Mouse (Mus musculus) adrenal gland, postnatal 36 days (tissue): ENCODE results near the gene Elavl1. TPM values are rescaled to one million over a fixed set of nuclear protein-coding genes. Genes with fewer than 3 reads are reported as not detected.
"Not testable (repeated sequence)": the region's sequence is repeated elsewhere in the genome, so short reads cannot be mapped to it uniquely, and the experiment has no call there.

ENCODE experiments used
- DNase-seq, 2 experiments: peaks; one replicate each; pipeline ENCODE4 v3.0.0; 2021; ENCODE audit warnings: mixed read lengths in 1 of 2
- long read RNA-seq, 2 experiments: library from polyadenylated mRNA; stranded (forward); transcript quantifications; one replicate each; pipeline ENCODE4 v2.0.0; 2021; ENCODE audit warnings: borderline sequencing depth in 2 of 2
- total RNA-seq, 2 experiments: library from RNA; stranded (reverse); gene quantifications; 2 replicates each; pipeline ENCODE4 v1.2.3; 2021

Elavl1 gene
- 100 to 1,000 TPM in 1 of 2 experiments, 10 to 100 TPM in 1; 96.6 to 121 TPM for total RNA-seq
- long read RNA-seq, experiment 1, full-length matches to known transcripts = 113 of 139 reads
- long read RNA-seq, experiment 1, partial matches to known transcripts = 5 of 139 reads
- long read RNA-seq, experiment 1, other reads (novel, unspliced or antisense) = 21 of 139 reads
- long read RNA-seq, experiment 2, full-length matches to known transcripts = 43 of 48 reads
- long read RNA-seq, experiment 2, partial matches to known transcripts = 2 of 48 reads
- long read RNA-seq, experiment 2, other reads (novel, unspliced or antisense) = 3 of 48 reads

DNA sequence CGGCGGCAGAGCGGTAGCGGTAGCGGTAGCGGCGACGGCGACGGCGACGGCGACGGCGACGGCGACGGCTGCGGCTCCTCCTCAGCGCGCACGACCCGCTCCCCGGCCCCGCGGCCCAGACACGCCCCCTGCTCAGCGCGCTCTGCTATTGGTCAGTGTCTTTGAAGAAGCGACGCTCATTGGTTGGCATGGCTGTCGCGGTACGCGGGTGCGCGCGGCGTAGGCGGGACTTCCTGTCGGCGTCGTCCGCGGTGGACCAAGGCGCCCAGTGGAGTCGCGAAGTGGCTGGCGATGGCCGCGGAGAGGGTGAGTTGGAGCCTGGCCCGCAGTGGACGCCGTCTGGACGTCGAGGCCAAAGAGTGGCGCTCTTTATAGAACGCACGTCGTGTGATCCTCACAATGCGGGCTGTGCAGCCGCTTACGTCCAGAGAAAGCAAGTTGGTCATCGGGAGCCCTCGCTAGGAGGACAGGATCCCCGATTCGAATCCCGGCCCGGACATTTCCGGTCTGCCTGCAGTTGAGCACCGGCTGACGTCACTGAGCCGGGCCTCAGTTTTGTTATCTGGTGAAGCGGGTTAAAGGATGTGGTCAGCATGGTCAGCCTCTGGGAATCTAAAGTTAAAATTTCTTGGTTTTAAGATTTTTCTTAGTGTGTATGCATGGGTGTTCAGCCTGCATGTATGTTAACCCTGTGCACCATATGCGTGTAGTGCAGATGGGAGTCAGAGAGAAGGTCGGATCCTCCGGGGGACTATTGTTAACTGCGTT, at the start of gene Elavl1, which contains the start of gene Ccl25:
TSS of gene Elavl1 (minus strand) at position 431 of the 768 bp plus-strand sequence.
TSS of gene Ccl25 (plus strand) at position 228 of the 768 bp plus-strand sequence.
- DNase-seq = peak; percentile 98

DNA sequence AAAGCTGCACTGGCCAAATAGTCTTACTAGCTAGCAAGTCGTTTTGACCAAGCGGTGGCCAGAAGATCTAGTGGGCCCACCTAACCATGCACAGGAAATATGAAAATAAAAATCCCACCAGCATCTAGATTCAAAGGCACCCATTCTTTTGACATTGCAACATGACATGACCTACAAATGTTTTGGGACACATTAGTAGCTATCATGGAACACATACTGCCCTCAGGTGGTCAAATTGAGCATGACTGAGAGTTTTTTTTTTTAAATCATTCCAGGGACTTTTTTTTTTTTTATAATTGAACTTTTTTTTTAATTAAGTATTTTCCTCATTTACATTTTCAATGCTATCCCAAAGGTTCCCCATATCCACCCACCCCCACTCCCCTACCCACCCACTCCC, 47.4 kb upstream of the Elavl1 start:
- DNase-seq = no peak

DNA sequence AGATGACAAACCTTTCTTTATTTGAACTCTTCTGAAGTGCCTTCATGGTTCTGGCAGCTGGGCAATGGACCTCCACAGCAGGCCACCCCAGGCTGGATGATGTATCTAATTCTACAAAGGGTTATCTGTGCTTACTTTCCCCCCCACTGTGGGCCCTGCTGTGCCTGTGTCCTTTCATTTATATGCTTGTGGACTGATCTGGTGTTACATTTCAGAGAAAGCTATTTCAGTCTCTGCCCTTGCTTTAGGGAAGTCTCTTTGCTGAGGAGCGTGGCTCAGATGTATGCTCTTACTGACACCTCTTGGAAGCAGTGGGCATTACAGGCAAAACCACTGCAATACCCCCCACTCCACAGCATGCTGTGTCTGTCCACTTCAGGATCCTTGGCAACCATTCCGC, 44.9 kb upstream of the Elavl1 start:
- peak in 1 of 2 experiments; percentile 28 for DNase-seq

DNA sequence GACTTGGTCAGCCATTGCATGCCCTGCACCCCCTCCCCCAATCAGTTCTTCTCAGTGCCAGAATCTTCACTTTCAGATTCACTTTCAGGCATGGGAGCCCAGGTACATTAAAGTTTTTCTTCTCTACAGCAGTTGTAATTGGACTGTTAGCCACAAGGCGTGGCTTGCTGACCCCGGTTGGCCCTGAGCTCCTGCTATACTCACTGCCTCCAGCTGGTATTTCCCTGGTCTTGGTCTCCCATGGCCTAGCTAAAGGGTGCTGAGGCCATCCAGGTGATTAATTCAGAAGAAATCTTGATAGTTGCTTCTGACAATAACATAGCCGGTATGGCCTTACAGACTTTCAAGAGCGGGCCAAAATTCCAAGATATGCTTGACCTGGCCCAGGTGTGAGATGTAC, 43.3 kb upstream of the Elavl1 start:
- DNase-seq = no peak

DNA sequence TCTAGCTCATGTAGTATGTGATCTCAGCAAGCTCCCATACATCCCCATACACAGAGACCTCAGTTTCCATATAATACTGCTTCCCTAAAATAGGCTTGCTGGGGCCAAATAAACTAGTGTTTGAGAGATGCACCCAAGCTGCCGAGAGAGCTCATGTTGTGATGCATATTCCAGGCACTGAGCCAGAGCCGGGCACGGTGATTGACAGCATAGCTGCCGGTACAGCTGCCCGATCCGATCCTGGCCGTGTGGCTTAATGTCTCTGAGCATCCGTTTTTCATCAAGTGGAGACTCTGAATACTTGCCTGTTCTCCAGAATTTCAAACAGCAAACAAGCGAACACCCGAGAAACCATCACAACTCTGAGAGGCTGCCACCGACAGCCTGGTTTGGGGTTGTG, 42.6 kb upstream of the Elavl1 start:
- DNase-seq = peak; percentile 36 to 59

DNA sequence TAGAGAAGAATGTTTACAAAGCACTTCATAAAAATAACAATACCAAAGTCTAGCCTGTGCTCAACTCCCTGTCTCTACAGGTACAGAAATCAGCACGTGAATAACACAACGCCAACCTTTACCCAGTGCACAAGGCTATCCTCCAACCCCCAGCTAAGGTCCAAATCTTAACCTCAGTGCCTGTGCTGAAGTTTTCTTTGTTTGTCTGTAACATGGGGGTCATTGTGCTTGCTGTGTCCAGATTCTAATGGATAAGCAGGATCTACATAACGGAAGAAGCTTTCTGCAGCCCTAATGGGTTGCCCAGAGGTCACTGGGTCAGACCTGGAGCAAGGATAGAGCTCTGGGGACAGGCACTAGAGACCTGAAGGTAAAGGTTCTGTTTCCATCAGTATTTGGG, 41.0 kb upstream of the Elavl1 start:
- DNase-seq = no peak

DNA sequence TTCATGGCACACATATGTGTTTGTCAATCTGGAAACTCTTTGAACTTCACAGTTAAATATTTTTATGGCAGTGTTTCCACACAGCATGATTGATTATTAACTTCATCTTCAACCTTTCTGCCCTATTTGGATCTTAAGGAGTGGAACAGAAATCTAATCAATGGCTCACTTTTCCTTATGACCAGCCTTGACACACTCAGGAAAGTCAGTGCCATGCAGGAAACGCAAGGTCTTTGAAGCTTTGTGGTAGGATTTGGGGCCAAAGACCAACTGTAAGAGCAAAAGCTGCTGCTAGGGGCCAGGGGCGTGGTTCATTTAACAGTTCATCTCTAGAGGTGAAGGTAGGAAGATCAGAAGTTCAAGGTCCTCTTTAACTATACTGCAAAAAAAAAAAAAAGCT, 35.7 kb upstream of the Elavl1 start:
- no peak for DNase-seq

DNA sequence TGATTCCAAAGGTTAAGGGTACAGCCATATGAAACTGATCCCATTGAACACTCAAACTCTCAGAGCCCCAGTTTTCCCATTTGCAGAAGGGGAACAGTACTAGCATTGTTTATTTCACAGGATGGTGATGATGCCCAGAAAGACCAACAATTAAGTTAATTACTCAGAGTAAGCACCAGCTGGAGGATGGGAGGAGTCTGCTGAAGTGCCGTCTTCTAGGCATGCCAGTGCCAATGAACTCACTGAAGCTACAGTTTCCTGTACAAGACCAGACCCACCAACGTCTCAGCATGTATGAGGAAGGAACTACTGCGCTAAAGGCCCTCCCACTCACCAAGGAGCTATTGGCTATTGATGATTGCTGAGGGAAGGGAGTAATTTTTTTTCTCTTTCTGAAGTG, 34.1 kb upstream of the Elavl1 start:
- DNase-seq = no peak

DNA sequence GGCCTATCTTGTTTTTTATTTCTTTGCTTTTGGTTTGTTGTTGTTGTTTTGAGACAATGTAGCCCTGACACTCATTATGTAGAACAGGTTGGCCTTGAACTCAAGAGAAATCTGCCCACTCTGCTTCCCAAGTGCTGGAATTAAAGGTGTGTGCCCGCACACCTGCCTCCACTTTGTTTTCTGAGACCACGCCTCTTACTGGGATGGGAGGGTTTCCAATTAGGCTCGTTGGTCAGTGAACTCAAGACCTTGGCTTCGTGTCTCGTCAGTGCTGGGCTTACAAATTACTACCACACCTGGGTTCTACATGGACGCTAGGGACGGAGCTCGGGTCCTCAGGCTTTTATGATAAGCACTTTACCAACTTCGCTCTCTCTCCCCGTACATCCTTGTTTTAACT, 30.2 kb upstream of the Elavl1 start:
- no peak for DNase-seq

DNA sequence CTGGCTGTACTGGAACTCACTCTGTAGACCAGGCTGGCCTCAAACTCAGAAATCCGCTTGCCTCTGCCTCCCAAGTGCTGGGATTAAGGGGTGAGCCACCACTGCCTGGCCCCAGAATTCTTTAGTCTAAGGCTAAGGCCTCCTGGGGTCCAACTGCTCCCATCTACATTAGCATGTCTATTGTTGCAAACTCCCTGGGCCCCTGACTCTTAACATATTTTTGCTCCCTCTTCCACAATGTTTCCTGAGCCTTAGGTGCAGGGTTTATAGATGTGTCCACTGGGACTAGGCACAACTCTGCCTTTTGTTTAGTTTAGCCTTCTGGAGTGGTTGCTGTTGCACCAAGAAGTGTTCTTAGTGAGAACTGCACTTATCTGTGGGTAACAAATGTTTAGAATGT, 29.3 kb upstream of the Elavl1 start:
- DNase-seq = no peak

DNA sequence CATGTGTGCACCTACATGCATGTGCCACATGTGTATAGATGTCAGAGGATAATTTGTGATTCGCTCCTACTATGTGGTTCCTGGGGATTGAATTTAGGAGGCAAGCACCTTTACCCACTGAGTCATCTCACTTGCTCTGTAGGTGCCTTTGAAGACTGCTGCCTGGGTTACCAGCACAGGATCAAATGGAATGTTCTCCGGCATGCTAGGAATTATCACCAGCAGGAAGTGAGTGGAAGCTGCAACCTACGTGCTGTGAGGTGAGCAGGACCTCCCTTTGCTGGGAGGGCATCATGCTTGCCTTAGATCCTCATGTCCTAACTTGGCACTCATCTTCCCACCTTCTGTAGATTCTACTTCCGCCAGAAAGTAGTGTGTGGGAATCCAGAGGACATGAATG, 28.5 kb upstream of the Elavl1 start:
- no peak for DNase-seq

DNA sequence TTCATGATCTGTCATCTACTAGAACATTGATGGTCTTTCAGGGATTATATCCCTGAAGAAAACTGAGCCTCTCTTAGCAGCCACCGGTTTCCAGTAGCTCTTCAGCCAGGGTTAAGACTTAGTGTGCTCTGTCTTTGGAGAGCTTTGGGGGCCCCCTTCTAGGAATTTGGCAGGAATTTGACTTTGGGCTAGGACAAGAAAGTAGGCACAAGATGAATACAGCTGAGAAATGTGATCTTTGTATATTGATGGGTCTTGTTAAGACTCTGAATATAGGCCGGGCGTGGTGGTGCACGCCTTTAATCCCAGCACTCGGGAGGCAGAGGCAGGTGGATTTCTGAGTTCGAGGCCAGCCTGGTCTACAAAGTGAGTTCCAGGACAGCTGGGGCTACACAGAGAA, 27.3 kb upstream of the Elavl1 start:
- DNase-seq = not testable (repeated sequence)

DNA sequence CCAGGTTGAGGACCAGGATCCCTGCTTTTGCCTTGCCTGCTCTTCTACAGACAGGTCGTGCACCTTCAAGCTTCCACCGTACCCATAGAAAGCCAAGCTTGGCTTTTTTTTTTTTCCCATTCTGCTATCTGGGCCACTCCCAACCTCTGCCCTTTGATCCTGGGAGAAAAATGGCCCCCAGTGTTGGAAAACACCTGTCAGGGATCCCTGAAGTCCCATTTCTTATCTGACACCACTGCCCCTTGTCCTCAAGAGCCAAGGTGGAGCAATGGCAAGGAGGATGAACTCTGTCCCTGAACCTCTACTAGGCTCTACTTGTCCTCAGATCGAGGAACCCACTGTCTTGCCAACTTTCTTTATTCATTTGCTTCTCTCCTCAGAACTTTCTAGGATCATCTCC, 25.4 kb upstream of the Elavl1 start:
- no peak for DNase-seq

DNA sequence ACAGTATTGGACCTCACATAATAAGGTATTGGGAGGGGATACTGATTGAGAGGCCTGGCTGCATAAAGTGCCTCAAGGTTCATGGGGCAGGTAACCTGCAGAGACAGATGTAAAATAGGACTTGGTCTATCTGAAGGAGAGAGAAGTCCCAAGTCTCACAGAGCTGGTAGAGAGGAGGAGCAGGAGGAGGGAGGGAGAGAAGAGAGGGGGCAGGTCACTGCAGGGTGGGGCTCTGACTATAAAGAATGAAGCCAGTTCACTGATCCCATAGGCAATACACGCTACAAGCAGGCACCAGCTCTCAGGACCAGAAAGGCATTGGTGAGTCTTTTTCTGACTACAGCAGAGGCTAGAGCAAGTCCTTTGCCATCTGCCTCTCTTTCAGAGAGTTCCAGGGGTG, 24.1 kb upstream of the Elavl1 start:
- DNase-seq = no peak

DNA sequence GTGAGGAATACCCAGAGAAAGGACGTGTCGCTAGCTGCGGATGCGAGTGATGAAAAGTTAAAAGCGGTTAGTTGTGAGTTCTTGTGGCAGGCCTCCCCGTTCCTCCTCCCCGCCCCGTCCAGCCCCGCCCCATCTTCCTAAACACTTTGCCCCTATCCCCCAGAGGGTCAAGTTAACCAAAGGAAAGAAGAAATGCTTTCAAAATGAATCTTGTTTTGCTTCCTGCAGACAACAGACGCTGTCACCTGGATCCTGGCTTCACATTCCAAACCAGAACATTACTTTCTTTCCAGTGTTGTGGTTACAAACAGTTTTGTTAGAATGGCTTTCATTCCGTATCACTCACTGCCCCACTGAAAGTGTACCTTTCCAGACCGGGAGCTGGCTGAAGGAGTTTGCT, 23.1 kb upstream of the Elavl1 start:
- DNase-seq = no peak

DNA sequence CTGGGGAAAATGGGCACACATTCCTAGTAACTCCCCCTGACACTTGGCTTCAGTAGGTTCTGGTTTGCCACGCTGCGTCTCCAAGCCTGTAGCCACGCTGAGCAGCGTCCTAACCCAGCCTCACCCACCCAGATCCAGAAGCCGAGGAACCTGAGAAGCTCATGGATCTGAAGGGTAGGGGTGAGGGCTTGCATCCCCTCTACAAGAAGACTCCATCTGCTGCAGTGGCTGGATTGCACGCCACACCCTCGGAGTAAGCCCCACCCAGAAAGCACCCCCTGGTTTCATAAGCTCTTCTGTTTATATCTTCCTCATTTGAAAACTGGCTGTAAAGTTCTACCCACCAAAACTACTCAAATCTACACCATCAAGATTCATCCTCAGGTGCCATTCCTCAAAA, 22.4 kb upstream of the Elavl1 start:
- DNase-seq = no peak

DNA sequence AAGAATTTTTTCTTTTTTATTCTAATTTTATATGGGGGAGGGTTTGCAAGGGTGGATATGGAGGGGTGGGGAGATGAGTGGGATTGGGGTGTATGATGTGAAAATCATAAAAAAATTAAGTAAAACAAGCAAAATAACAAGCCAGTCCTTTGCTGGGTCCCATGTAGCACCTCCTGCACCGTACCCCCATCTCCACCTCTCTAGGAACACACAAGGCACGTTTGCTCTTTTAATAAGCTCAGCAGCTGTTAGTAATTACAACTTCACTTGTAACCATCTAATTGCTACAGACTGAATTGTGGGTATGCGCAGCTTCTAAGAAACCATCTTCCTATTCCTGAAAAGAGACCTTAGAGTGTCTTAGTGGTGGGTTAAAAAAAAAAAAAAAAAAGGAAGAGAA, 15.0 kb upstream of the Elavl1 start:
- DNase-seq = no peak

DNA sequence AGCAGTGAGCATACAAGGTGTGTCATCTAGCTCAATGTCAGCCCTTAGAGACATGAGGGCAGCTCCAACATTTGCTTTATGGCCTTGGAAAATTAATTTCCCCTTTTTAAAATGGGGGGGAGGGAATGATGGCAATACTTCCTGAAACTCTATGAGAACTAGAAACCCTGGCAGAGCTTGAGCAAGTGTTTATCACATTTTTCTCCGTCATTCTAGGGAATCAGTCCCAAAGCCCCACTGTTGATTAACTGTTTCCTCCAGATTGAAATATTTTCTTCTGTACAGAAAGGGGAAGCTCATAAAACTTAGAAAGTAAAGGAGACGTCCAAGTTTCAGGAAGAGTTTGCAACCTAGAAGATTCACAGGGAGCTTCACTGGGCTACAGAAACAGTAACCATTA, 10.5 kb upstream of the Elavl1 start:
- no peak for DNase-seq

DNA sequence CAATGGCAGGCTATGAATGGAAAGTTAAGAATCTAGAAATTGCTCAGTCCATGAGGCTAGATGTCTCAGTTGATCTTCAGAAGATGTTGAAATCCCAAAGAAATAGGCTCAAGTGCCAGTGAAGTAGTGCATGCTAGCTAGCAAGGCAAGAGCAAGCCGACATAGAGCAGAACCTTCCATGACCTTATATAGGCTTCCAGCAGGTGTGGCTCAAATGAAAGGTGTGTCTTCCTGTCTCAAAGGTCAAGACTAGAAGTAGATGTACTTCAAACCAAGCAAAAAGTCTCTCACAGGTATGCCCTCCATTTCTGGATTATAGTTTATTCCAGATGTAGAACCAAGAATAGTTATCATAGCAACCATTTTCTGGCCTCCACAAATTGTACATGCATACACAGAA, 8.8 kb upstream of the Elavl1 start:
- DNase-seq = no peak

DNA sequence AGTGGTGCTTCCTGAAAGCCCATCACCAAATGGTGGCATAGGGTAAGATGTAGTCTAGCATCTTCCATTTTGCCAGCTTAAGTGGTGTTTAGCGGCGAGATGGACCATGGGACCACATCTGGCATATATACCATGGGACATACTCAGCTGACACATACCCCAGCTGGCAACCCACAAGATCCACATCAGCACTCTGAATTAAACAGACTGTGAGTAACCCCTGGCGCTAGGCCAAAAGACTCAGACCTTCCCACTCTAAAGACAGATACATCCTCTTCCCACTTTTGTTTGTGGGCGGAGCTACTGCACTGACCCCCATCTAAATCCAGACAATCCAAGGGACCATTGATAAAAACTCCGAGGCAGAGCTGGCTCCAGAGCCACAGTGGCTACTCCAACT, 3.8 kb upstream of the Elavl1 start:
- peak in 1 of 2 experiments; percentile 26 for DNase-seq

DNA sequence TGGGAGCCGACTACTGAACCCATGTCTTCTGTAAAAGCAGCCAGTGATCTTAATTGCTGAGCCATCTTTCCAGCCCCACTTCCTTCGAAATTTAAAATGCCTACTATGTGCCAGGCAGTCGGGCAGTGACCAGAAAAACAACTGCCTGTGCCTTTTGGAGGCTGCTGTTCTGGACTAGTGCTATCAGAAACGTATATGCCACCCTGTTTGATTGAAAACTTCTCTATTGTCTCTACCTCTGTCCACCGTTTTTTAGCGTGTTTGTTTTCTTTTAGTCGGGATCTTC, 481 bp upstream of the Elavl1 start:
- no peak for DNase-seq

DNA sequence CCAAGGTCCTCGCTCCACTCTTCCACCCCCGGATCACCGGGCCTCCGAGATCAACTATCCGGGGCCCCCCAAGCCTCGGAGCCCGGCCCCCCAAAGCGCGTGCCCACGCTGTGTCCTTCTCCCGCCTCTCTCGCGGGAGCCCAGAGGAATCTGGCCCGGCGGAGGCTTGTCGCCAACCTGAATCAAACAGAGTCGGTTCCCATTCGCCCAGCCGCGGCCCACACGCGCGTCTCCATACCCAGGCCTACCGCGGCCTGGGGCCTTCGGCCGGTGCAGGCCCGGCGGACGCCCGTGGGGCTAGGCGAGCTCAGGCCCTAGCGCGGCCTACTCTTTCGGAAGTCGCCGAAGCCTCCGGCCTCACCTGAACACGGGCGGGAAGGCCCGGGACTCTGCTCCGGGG, 688 bp downstream of the Elavl1 start:
- DNase-seq = peak in 1 of 2 experiments; percentile 56

DNA sequence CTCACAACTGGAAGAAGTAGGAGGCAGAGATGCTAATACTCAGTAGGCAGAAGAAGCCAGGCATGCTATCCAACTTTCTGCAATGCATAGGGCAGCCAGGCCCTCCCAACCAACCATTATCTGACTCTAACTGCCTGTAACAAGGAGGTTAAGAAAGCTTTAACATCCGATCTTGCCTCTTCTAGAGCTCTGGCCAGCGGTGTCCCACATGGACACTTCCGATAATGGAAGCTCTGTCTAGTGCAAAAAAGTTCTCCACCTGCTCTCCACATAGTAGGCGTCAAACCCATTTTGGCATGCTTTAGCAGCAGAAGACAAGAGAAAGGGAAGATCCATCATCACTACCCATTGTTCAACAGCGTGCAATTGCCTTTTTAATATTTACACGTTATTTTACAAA, 1.3 kb downstream of the Elavl1 start:
- DNase-seq = no peak

DNA sequence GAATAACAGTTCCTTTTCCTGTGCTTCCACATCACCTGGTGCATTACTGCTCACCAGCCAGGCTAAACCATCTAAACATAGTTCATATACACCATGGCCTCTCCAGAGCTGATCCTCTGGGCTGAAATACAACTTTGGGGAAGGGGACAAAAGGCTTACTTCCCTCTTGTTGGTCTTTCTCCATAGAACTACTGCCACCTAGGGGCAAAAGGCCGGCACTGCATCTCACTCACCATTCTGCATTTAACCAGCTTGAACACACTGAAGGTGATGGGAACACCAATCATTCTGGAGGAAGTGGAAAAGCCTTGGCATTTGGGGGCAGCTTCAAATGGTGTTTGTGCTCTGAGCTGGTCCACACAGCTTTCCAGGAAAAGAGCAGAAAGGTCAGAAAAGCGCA, 2.7 kb downstream of the Elavl1 start:
- peak; percentile 75 to 79 for DNase-seq
